Mouse (Mus musculus) embryonic fibroblast, embryonic 13.5 days (primary cell): Measurements from ENCODE around the gene Hcn2. TPM values are rescaled to one million over a fixed set of nuclear protein-coding genes. Genes with fewer than 3 reads are reported as not detected.

Source experiments
- H3K27ac ChIP-seq: 2 replicates; pipeline ENCODE4 v1.5.1; 2012; ENCODE audit warnings: low read length, control low read depth, inconsistent platforms; ENCODE audit not compliant: insufficient read depth
- H3K4me1 ChIP-seq: 2 replicates; pipeline ENCODE4 v1.6.1; 2011; ENCODE audit warnings: low read length; ENCODE audit not compliant: control insufficient read depth, insufficient read depth
- H3K4me3 ChIP-seq: 2 replicates; pipeline ENCODE4 v1.5.1; 2011; ENCODE audit warnings: mild to moderate bottlenecking, control low read depth, low read length; ENCODE audit not compliant: insufficient read depth
- CTCF ChIP-seq: IDR thresholded peaks from 2 replicates; pipeline ENCODE4 v1.5.1; 2011; ENCODE audit warnings: mild to moderate bottlenecking, control low read depth, low read length, moderate library complexity, borderline replicate concordance; ENCODE audit not compliant: insufficient read depth
- POLR2A ChIP-seq: IDR thresholded peaks from 2 replicates; pipeline ENCODE4 v1.6.1; 2011; ENCODE audit warnings: low read depth, mild to moderate bottlenecking, control low read depth, low read length, moderate library complexity
- polyA plus RNA-seq: library from polyadenylated mRNA; stranded (reverse); fragments of >200 nt; gene quantifications from 2 replicates; pipeline ENCODE4 v1.2.4, GENCODE M21; 2011; ENCODE audit warnings: low read depth; ENCODE audit not compliant: missing spikeins, insufficient read length

The Hcn2 gene
- polyA plus RNA-seq, 1 experiment: 0.91 TPM

GRCm38 (mm10) chr10:79723047-79723446 is 6.6 kb downstream of the Hcn2 start:
- TF ChIP-seq POLR2A: no peak
- TF ChIP-seq CTCF: no peak
- Histone ChIP-seq H3K4me3 (no peak overlapping the region), H3K4me1 (no peaks in the 10 kb centered on the region), H3K27ac (no peak overlapping the region)

GRCm38 (mm10) chr10:79723692-79724091 is 7.3 kb downstream of the Hcn2 start:
- no peak for TF ChIP-seq POLR2A
- TF ChIP-seq CTCF: no peak
- Histone ChIP-seq H3K27ac (no peak overlapping the region), H3K4me1 (no peaks in the 10 kb centered on the region), H3K4me3 (no peak overlapping the region)

- H3K4me1 ChIP-seq: no peaks in the 10 kb centered on the region
- TF ChIP-seq CTCF: peak; percentile 43; the same call in 1 of the 2 replicates
- no peak for TF ChIP-seq POLR2A
- H3K27ac ChIP-seq: no peak overlapping the region
- no peak overlapping the region for H3K4me3 ChIP-seq
Measured at GRCm38 (mm10) chr10:79726090-79726489, 9.7 kb downstream of the Hcn2 start.

GRCm38 (mm10) chr10:79728323-79729249 is 12.2 kb downstream of the Hcn2 start:
- TF ChIP-seq POLR2A (no peak), CTCF (no peak)
- no peaks in the 10 kb centered on the region for H3K4me1 ChIP-seq
- H3K4me3 ChIP-seq: no peak overlapping the region
- H3K27ac ChIP-seq: no peak overlapping the region

GRCm38 (mm10) chr10:79729357-79729965 is 13.0 kb downstream of the Hcn2 start:
- TF ChIP-seq CTCF: no peak
- no peak overlapping the region for H3K4me3 ChIP-seq
- no peaks in the 10 kb centered on the region for H3K4me1 ChIP-seq
- H3K27ac ChIP-seq: no peak overlapping the region

GRCm38 (mm10) chr10:79732500-79732899 is 16.1 kb downstream of the Hcn2 start:
- TF ChIP-seq CTCF (peak; percentile 36; the same call in 1 of the 2 replicates), POLR2A (no peak)
- H3K27ac ChIP-seq: no peak overlapping the region
- H3K4me3 ChIP-seq: no peak overlapping the region
- no peaks in the 10 kb centered on the region for H3K4me1 ChIP-seq

GRCm38 (mm10) chr10:79733847-79734246 is 17.4 kb downstream of the Hcn2 start:
- H3K4me3 ChIP-seq: no peak overlapping the region
- no peaks in the 10 kb centered on the region for H3K4me1 ChIP-seq
- TF ChIP-seq CTCF (no peak), POLR2A (no peak)
- no peak overlapping the region for H3K27ac ChIP-seq

GRCm38 (mm10) chr10:79735361-79735760 is 18.9 kb downstream of the Hcn2 start:
- Histone ChIP-seq H3K4me1 (no peaks in the 10 kb centered on the region), H3K4me3 (no peak overlapping the region), H3K27ac (no peak overlapping the region)
- TF ChIP-seq POLR2A: no peak
- no peak for TF ChIP-seq CTCF

GRCm38 (mm10) chr10:79736706-79737105 is 20.3 kb downstream of the Hcn2 start:
- Histone ChIP-seq H3K27ac (no peak overlapping the region), H3K4me1 (no peaks in the 10 kb centered on the region), H3K4me3 (no peak overlapping the region)
- TF ChIP-seq CTCF (no peak), POLR2A (no peak)

- no peak overlapping the region for H3K27ac ChIP-seq
- TF ChIP-seq POLR2A (no peak), CTCF (peak; percentile 4; the same call in 1 of the 2 replicates)
- no peak overlapping the region for H3K4me3 ChIP-seq
- H3K4me1 ChIP-seq: no peaks in the 10 kb centered on the region
Measured at GRCm38 (mm10) chr10:79738259-79738658, 21.8 kb downstream of the Hcn2 start.
